Mouse (Mus musculus): ENCODE results near the gene Jak2.

DNA sequence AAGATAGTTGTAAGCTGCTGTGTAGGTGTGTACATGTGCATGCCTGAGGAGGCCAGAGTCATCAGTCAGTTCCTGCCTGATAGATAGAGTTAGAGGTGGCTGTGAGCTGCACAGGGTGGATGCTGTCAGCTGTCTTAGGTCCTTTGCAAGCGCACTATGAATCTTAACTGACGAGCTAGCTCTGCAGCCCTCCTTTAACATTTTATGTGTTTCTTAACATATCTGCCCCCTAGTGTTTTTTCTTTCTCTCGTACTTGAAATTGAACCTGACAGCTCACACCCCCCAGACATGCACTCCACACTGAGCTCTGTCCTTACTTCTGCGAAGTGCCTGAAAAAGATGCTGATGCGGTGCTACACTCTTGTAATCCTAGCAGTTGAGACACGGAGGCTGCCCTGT is 18.6 kb downstream of the Jak2 start:
- TF ChIP-seq CTCF (conservative IDR thresholded peaks at IDR 0.05; ENCODE audit: insufficient read depth, insufficient read length, low read depth, low read length) = no peak
- TF ChIP-seq POLR2A (IDR thresholded peaks at IDR 0.05; ENCODE audit: low read depth, low read length) = no peak

Measured in kidney, adult 2 months (tissue).